Mouse (Mus musculus): ENCODE results near the gene Fam53b. TPM values are rescaled to one million over a fixed set of nuclear protein-coding genes. Genes with fewer than 3 reads are reported as not detected.

The Fam53b gene
- polyA plus RNA-seq, 1 experiment, result 79.4 TPM

- Histone ChIP-seq H3K4me1 (ENCODE audit: control insufficient read depth, insufficient read depth, low read length) (peaks cover 20% of the 10 kb centered on the region), H3K4me3 (replicated peaks; ENCODE audit: extremely low read depth, low read depth, low read length) (no peak overlapping the region)
- no peak for TF ChIP-seq CTCF (IDR thresholded peaks at IDR 0.05; ENCODE audit: insufficient read depth, low read length)
- TF ChIP-seq POLR2A (IDR thresholded peaks at IDR 0.05; ENCODE audit: borderline replicate concordance, extremely low read depth, low read depth, low read length), result no peak
- no peak for DNase-seq
- 94% methylated on average over 6 of the region's 6 CpGs for WGBS
Observed at GRCm38 (mm10) chr7:132763351-132763750, 50.3 kb downstream of the Fam53b start.

- TF ChIP-seq POLR2A (IDR thresholded peaks at IDR 0.05; ENCODE audit: borderline replicate concordance, extremely low read depth, low read depth, low read length), result no peak
- no peak for TF ChIP-seq CTCF (IDR thresholded peaks at IDR 0.05; ENCODE audit: insufficient read depth, low read length)
- H3K4me1 ChIP-seq (ENCODE audit: control insufficient read depth, insufficient read depth, low read length), result peaks cover 11% of the 10 kb centered on the region
- DNase-seq, result no peak
- 77% methylated on average over 2 of the region's 2 CpGs for WGBS
- H3K4me3 ChIP-seq (replicated peaks; ENCODE audit: extremely low read depth, low read depth, low read length), result no peak overlapping the region
Observed at GRCm38 (mm10) chr7:132761409-132761808, 52.3 kb downstream of the Fam53b start.

DNA sequence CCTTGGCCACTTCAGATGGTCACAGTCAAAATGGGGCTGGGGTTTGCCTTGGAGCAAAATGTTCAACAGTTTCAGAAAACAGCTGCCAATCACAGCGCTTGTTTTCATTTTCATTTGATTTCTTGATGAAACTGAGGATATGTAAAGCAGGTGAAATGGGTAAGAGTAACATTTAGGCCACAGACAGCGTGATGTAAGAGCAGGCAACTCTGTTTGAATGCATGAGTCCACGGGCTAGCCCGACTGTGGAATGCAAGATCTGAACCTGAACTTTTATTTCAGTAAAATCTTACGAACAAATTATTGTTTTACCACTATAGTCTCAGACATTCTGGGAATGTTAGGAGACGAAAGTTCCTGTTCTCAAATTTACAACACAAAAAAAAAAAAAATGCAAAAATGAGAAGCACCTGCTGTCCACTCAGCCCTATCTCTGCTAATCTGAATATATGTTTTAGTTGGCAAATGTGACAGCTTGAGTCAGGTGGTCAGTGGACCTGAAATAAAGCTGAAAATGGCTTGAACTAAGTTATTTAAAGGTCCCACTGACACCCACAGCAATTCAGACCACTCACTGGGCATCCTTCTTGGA, 53.0 kb downstream of the Fam53b start:
- no peak overlapping the region for H3K4me3 ChIP-seq (replicated peaks; ENCODE audit: extremely low read depth, low read depth, low read length)
- TF ChIP-seq POLR2A (IDR thresholded peaks at IDR 0.05; ENCODE audit: borderline replicate concordance, extremely low read depth, low read depth, low read length), result no peak
- peaks cover 6% of the 10 kb centered on the region for H3K4me1 ChIP-seq (ENCODE audit: control insufficient read depth, insufficient read depth, low read length)
- DNase-seq, result no peak
- 91% methylated on average over 6 of the region's 6 CpGs for WGBS

GRCm38 (mm10) chr7:132759926-132760325, 53.8 kb downstream of the Fam53b start:
- DNase-seq, result no peak
- no peak overlapping the region for H3K4me3 ChIP-seq (replicated peaks; ENCODE audit: extremely low read depth, low read depth, low read length)
- peaks cover 5% of the 10 kb centered on the region for H3K4me1 ChIP-seq (ENCODE audit: control insufficient read depth, insufficient read depth, low read length)
- no peak for TF ChIP-seq CTCF (IDR thresholded peaks at IDR 0.05; ENCODE audit: insufficient read depth, low read length)
- no peak for TF ChIP-seq POLR2A (IDR thresholded peaks at IDR 0.05; ENCODE audit: borderline replicate concordance, extremely low read depth, low read depth, low read length)
- WGBS, result 99% methylated on average over 6 of the region's 6 CpGs

DNA sequence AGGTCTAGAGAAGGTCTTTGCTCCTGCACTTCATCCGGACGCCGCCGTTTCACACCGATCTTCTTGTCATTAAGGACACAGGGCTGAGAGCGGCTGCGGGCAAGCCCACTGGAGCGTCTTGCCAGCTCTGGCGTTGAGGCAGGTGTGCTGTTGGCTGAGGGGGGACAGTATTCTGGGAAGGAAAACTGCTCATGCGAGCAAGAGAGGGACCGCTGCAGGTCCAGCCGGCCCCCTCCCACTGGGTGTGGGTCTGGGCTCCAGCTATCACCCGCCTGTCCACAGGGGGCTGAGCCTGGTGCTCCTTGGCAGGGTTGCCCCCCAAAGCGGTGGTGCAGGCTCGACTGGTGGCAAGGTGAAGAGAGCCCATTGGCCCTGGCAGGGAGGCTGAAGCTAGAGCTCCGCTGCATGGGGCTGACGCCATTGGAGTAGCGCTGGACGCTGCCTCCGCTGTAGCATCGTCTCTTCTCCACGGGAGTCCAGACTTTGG, 54.2 kb downstream of the Fam53b start:
- Histone ChIP-seq H3K4me1 (ENCODE audit: control insufficient read depth, insufficient read depth, low read length) (peaks cover 10% of the 10 kb centered on the region), H3K4me3 (replicated peaks; ENCODE audit: extremely low read depth, low read depth, low read length) (no peak overlapping the region)
- no peak for TF ChIP-seq CTCF (IDR thresholded peaks at IDR 0.05; ENCODE audit: insufficient read depth, low read length)
- DNase-seq, result no peak
- WGBS, result 92% methylated on average over 22 of the region's 22 CpGs

DNA sequence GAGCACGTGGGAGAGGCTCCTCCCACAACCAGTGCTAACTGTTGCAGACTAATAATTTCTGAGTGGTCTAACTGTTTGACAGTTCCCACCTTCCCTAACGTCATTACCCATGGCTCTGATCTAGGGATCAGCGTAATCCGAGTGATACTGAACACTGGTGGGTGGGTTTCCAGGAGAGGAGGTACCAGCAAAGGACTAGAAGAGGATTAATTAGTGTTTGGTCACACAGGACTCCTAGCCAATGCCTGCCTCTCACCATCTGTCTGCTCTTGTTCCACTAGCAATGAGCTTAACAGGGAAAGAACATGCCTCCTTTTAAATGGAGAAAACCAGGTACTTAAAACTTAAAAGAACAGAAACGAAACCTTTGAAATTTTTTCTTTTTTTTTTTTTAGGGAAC, 54.8 kb downstream of the Fam53b start:
- no peak for TF ChIP-seq POLR2A (IDR thresholded peaks at IDR 0.05; ENCODE audit: borderline replicate concordance, extremely low read depth, low read depth, low read length)
- no peak for TF ChIP-seq CTCF (IDR thresholded peaks at IDR 0.05; ENCODE audit: insufficient read depth, low read length)
- Histone ChIP-seq H3K4me3 (replicated peaks; ENCODE audit: extremely low read depth, low read depth, low read length) (no peak overlapping the region), H3K4me1 (ENCODE audit: control insufficient read depth, insufficient read depth, low read length) (peaks cover 15% of the 10 kb centered on the region)
- WGBS, result 72% methylated on average over 5 of the region's 5 CpGs
- DNase-seq, result no peak

DNA sequence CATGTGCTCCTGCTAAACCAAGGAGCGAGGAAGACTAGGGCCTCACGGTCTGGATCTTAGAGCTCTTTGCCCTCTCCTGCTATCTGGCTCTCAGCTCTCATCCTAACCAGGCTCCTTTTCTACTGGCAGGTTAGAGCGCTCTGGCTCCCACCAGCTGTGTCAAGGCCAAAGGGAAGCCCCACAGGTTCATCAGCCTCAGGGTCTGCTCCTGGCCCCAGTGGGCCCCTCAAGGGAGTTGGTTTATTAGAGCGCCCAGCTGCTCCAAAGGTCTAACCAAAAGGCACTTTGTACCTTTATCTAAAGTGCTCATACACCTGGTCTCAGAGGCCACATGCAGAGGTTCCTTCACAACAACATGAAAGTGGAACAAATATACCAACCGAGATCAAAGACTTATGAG, 57.4 kb downstream of the Fam53b start:
- TF ChIP-seq POLR2A (IDR thresholded peaks at IDR 0.05; ENCODE audit: borderline replicate concordance, extremely low read depth, low read depth, low read length) (no peak), CTCF (IDR thresholded peaks at IDR 0.05; ENCODE audit: insufficient read depth, low read length) (no peak)
- no peak for DNase-seq
- Histone ChIP-seq H3K4me1 (ENCODE audit: control insufficient read depth, insufficient read depth, low read length) (peaks cover 25% of the 10 kb centered on the region), H3K4me3 (replicated peaks; ENCODE audit: extremely low read depth, low read depth, low read length) (no peak overlapping the region)
- WGBS, result 87% methylated on average over 5 of the region's 5 CpGs

- no peak for TF ChIP-seq POLR2A (IDR thresholded peaks at IDR 0.05; ENCODE audit: borderline replicate concordance, extremely low read depth, low read depth, low read length)
- no peak for TF ChIP-seq CTCF (IDR thresholded peaks at IDR 0.05; ENCODE audit: insufficient read depth, low read length)
- 25% methylated on average over 3 of the region's 3 CpGs for WGBS
- Histone ChIP-seq H3K4me1 (ENCODE audit: control insufficient read depth, insufficient read depth, low read length) (peaks cover 25% of the 10 kb centered on the region), H3K4me3 (replicated peaks; ENCODE audit: extremely low read depth, low read depth, low read length) (no peak overlapping the region)
- DNase-seq, result no peak
Observed at GRCm38 (mm10) chr7:132754389-132754750, 59.3 kb downstream of the Fam53b start.

DNA sequence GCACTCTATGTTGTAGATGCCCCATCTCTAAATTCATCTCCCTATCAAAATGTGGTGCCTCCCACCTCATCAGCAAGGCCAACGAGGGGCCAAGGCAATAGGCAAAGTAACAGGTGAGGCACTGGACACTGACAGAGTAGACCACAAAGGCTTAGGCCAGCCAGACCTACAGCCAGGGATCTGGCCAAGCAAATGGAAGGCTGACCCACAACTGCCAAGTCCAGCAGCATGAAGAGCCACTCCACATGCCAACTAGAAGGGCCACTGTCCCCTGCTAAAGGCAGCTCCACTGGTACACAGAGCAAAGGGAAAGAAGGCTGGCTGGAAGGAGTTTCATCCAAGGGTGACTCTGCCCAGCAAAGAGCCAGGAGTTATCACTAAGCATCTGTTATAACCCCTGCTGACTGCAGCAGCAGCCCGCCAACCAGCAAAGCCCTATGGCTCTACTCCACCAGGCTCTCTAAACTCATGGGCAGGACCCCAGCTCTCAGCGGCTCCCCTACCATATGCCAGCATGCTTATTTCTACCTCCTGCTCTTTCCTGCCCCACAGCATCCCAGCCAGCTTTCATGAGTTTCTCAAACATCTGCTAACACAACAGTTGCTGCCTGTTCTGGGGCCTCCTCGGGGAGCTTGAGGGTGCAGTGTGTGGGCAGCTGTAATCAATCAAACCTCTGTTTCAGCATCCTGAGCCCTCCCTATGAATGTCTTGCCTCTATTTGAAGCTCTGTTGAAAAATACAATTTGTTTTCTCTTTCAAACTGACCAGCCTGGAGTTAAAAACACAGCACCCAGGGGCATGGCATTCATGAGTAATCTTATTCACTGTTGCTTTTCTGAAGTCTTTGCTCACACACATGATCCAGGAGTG, 59.9 kb downstream of the Fam53b start:
- H3K4me3 ChIP-seq (replicated peaks; ENCODE audit: extremely low read depth, low read depth, low read length), result no peak overlapping the region
- DNase-seq, result no peak
- H3K4me1 ChIP-seq (ENCODE audit: control insufficient read depth, insufficient read depth, low read length), result peaks cover 25% of the 10 kb centered on the region
- TF ChIP-seq POLR2A (IDR thresholded peaks at IDR 0.05; ENCODE audit: borderline replicate concordance, extremely low read depth, low read depth, low read length), result no peak
- no peak for TF ChIP-seq CTCF (IDR thresholded peaks at IDR 0.05; ENCODE audit: insufficient read depth, low read length)
- 67% methylated on average over 4 of the region's 4 CpGs for WGBS

DNA sequence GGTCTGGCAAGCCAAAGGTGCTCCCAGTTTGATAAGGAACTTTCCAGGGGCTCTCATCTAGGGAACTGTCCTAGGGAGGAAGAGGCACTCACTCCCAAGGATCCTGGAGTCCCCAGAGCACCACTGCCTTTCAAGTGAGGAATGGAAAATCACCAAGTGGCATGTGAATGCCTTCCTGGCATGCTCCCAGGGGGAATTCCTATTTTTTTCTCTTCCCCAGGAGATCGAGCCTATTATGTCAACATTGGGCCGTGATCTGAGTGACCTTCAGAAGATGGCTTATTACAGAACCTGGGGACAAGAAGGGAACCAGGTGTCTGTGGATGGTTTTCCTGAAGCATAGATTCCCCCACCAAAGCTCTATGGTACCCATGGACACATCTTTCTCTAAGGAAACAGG, 62.0 kb downstream of the Fam53b start:
- DNase-seq, result no peak
- WGBS, result 20% methylated on average over 2 of the region's 2 CpGs
- Histone ChIP-seq H3K4me1 (ENCODE audit: control insufficient read depth, insufficient read depth, low read length) (peaks cover 25% of the 10 kb centered on the region), H3K4me3 (replicated peaks; ENCODE audit: extremely low read depth, low read depth, low read length) (no peak overlapping the region)
- TF ChIP-seq POLR2A (IDR thresholded peaks at IDR 0.05; ENCODE audit: borderline replicate concordance, extremely low read depth, low read depth, low read length), result no peak
- TF ChIP-seq CTCF (IDR thresholded peaks at IDR 0.05; ENCODE audit: insufficient read depth, low read length), result no peak

Measured in lung, adult 2 months (tissue).